Comparison of ENCODE assay signal across 8 mouse cellular contexts in the genomic region with DNA sequence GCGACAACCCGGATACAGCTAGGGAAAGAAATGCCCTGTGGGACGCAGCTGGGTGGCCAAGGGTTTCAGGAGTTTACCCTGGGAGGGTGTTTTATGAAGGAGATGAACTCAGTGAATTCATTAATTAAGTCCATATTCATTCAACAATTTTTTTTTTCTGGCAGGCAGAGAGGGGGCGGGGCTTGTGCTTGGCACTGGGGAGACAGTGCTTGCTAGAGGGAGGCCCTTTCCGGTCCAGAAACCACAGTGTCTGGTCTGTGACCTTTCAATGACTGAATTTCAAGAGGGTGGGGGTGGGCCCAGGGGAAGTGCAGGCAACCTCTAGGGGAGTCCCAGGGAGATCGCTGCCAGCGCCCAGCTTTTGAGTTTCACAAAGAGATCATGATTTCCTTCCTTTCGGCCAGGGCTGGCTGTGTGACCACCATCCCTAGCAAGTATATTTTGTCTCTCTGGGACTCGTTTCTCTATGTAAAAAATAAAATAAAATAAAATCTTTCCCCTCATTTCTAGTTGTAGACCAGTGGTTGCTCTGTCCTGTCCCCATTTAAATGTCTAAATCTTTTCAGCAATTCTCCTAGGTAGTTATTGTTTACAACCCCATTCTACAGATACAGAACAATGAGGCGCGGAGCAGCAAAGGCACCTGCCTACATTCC. TPM values are rescaled to one million over a fixed set of nuclear protein-coding genes. Genes with fewer than 3 reads are reported as not detected.
A peak's percentile ranks its signal among the peaks of the same experiment; 100 is the strongest.
DNase-seq lines count a peak whose midpoint lies in the region; ATAC-seq and TF ChIP-seq lines count a peak whose summit lies in the region.

No protein-coding gene starts in this region.

- H3K36me3 ChIP-seq in liver, embryonic 11.5 days (ENCODE audit: control insufficient read depth, insufficient read depth, low read length) = no peaks in the 10 kb centered on the region
- no peaks in the 10 kb centered on the region for H3K36me3 ChIP-seq in midbrain, postnatal 0 days (ENCODE audit: insufficient read depth, low read length)

- no peak overlapping the region for H3K9ac ChIP-seq in liver, embryonic 11.5 days (ENCODE audit: low read depth, low read length)
- 0 out of 2 replicates have a peak overlapping the region, but pooled peaks have one; percentile 36 for H3K9ac ChIP-seq in midbrain, postnatal 0 days (replicated peaks; ENCODE audit: low read length, poor library complexity, severe bottlenecking)

- DNase-seq in A20 (ENCODE audit: low read depth, low spot score) = peak; percentile 85
- DNase-seq in Muller cell, postnatal 12 days (ENCODE audit: inconsistent ontology term) = peak; percentile 100
- DNase-seq in embryo, embryonic 11 days = peak; percentile 76
- DNase-seq in heart, adult 9 months (ENCODE audit: low spot score in 2 of 2) = peak; percentile 88 to 92
- peak; percentile 97 for DNase-seq in kidney, adult 18-20 months
- peak; percentile 57 for DNase-seq in liver, embryonic 11.5 days (ENCODE audit: low spot score)
- DNase-seq in midbrain, postnatal 0 days (ENCODE audit: low spot score) = peak; percentile 84
- peak; percentile 49 for DNase-seq in thymus, postnatal 4 days

- peaks cover 58% of the 10 kb centered on the region for H3K27me3 ChIP-seq in liver, embryonic 11.5 days (replicated peaks; ENCODE audit: control insufficient read depth, insufficient read depth, low read length)
- no peaks in the 10 kb centered on the region for H3K27me3 ChIP-seq in midbrain, postnatal 0 days (ENCODE audit: insufficient read depth, low read length)

- TF ChIP-seq CTCF in midbrain, postnatal 0 days (IDR thresholded peaks at IDR 0.05) = no peak; the same call in 1 of the 2 replicates

- H3K4me3 ChIP-seq in liver, embryonic 11.5 days (ENCODE audit: low read depth, low read length) = peak overlapping the region; percentile 20; the same call in 1 of the 2 replicates
- H3K4me3 ChIP-seq in midbrain, postnatal 0 days (ENCODE audit: low read depth, low read length) = no peak overlapping the region

- H3K27ac ChIP-seq in liver, embryonic 11.5 days (ENCODE audit: low read depth, low read length) = peak overlapping the region; percentile 87; the same call in 1 of the 2 replicates
- peak overlapping the region; percentile 69 for H3K27ac ChIP-seq in midbrain, postnatal 0 days (ENCODE audit: low read depth, low read length)

- H3K9me3 ChIP-seq in liver, embryonic 11.5 days (ENCODE audit: control insufficient read depth, low read length) = no peaks in the 10 kb centered on the region
- H3K9me3 ChIP-seq in midbrain, postnatal 0 days (ENCODE audit: low read length) = no peaks in the 10 kb centered on the region

- 6% methylated on average over 11 of the region's 11 CpGs for WGBS in liver, embryonic 11.5 days
- WGBS in midbrain, postnatal 0 days = 12% methylated on average over 11 of the region's 11 CpGs

- H3K4me1 ChIP-seq in liver, embryonic 11.5 days (replicated peaks; ENCODE audit: control insufficient read depth, insufficient read depth, low read length) = peaks cover 13% of the 10 kb centered on the region
- H3K4me1 ChIP-seq in midbrain, postnatal 0 days (ENCODE audit: insufficient read depth, low read length) = peaks cover 29% of the 10 kb centered on the region; the same call in 1 of the 2 replicates

- no peak; the same call in 1 of the 2 replicates for ATAC-seq in liver, embryonic 11.5 days (replicated peaks; ENCODE audit: low FRiP score)
- peak; percentile 69; the same call in 1 of the 2 replicates for ATAC-seq in midbrain, postnatal 0 days (ENCODE audit: low FRiP score)

- H3K4me2 ChIP-seq in liver, embryonic 11.5 days = peak overlapping the region; percentile 49
- H3K4me2 ChIP-seq in midbrain, postnatal 0 days (ENCODE audit: low read depth, low read length, poor library complexity, severe bottlenecking) = peak overlapping the region; percentile 24

RNA-seq across cellular contexts. Expression of gene Camk2n1, which starts 9.8 kb away (rescaled TPM):
- 2.1 TPM in 2 replicates for polyA plus RNA-seq in liver, embryonic 11.5 days (2014; fragmentation: Nextera tagmentation; extraction: Ambion mirVana)
- 50.9 and 55.6 TPM in 2 replicates for total RNA-seq in midbrain, postnatal 0 days (2014; rRNA removed)
- polyA plus RNA-seq in midbrain, postnatal 0 days (2015; fragmentation: Nextera tagmentation; extraction: Ambion mirVana) = 25.0 and 29.2 TPM in 2 replicates

RNA-seq across cellular contexts. Expression of gene Mul1, which starts 29.5 kb away (rescaled TPM):
- polyA plus RNA-seq in liver, embryonic 11.5 days (2014; fragmentation: Nextera tagmentation; extraction: Ambion mirVana) = 15.1 and 17.9 TPM in 2 replicates
- 32.6 and 35.2 TPM in 2 replicates for total RNA-seq in midbrain, postnatal 0 days (2014; rRNA removed)
- 17.6 and 19.2 TPM in 2 replicates for polyA plus RNA-seq in midbrain, postnatal 0 days (2015; fragmentation: Nextera tagmentation; extraction: Ambion mirVana)

Comparison
In these comparisons a context has a peak if more than half of its experiments do, and no peak if none do; other contexts are left out.
1. DNase-seq: peak in every context shown above with its lines; median percentile 100 in Muller cell, postnatal 12 days; 97 in kidney, adult 18-20 months; 90 in heart, adult 9 months; 85 in A20; 84 in midbrain, postnatal 0 days; 76 in embryo, embryonic 11 days; 57 in liver, embryonic 11.5 days; 49 in thymus, postnatal 4 days.